Mouse (Mus musculus) neural tube, embryonic 14.5 days (tissue): ENCODE measurements around the gene Ecel1. TPM values are rescaled to one million over a fixed set of nuclear protein-coding genes. Genes with fewer than 3 reads are reported as not detected.
A peak's percentile ranks its signal among the peaks of the same experiment; 100 is the strongest.

Experiments
- ATAC-seq: fragments of 200-750 bp; cut with Nextera tagmentation; 2 replicates; pipeline ENCODE4 v1.8.0; 2017; ENCODE audit warnings: low read depth, mild to moderate bottlenecking, moderate TSS enrichment, moderate library complexity
- H3K27ac ChIP-seq: fragments of 300-500 bp; sonication (generic); 2 replicates; pipeline ENCODE4 v1.5.1; 2014; ENCODE audit warnings: low read depth, mild to moderate bottlenecking, control low read depth, low read length, moderate library complexity, mixed read lengths
- H3K27me3 ChIP-seq: fragments of 300-500 bp; sonication (generic); 2 replicates; pipeline ENCODE4 v1.6.1; 2014; ENCODE audit warnings: low read length; ENCODE audit not compliant: control insufficient read depth, insufficient read depth
- H3K36me3 ChIP-seq: fragments of 300-500 bp; sonication (generic); 2 replicates; pipeline ENCODE4 v1.6.1; 2014; ENCODE audit warnings: low read length, mixed read lengths; ENCODE audit not compliant: control insufficient read depth, insufficient read depth
- H3K4me1 ChIP-seq: fragments of 300-500 bp; sonication (generic); 2 replicates; pipeline ENCODE4 v1.6.1; 2014; ENCODE audit warnings: low read length; ENCODE audit not compliant: control insufficient read depth, insufficient read depth
- H3K4me2 ChIP-seq: fragments of 300-500 bp; sonication (generic); 2 replicates; pipeline ENCODE4 v1.6.1; 2014; ENCODE audit warnings: mild to moderate bottlenecking, low read depth, low read length, control low read depth
- H3K4me3 ChIP-seq: fragments of 300-500 bp; sonication (generic); 2 replicates; pipeline ENCODE4 v1.5.1; 2014; ENCODE audit warnings: low read depth, low read length, control low read depth, mixed read lengths
- H3K9ac ChIP-seq: fragments of 300-500 bp; sonication (generic); replicated peaks from 2 replicates; pipeline ENCODE4 v1.6.1; 2014; ENCODE audit warnings: low read depth, mild to moderate bottlenecking, control low read depth, low read length, mixed read lengths
- H3K9me3 ChIP-seq: fragments of 300-500 bp; sonication (generic); 2 replicates; pipeline ENCODE4 v1.6.1; 2016; ENCODE audit warnings: low read length; ENCODE audit not compliant: control insufficient read depth
- WGBS: fragments of 180-500 bp; shearing (Covaris S2); extraction: QIAGEN DNeasy Blood & Tissue Kit; methylation state at CpG from one replicate; pipeline ENCODE4 v1.1.7; 2014; 5-methylcytosine and 5-hydroxymethylcytosine counted together
- polyA plus RNA-seq: library from polyadenylated mRNA; unstranded; fragments of >200 nt; fragmentation: Nextera tagmentation; extraction: Ambion mirVana; gene quantifications from 2 replicates; pipeline ENCODE4 v1.2.1, GENCODE M21; 2014

Gene Ecel1
- polyA plus RNA-seq, 1 experiment from 2014 or later = 60.2 TPM

- Histone ChIP-seq H3K9me3 (no peaks in the 10 kb centered on the region), H3K27me3 (peaks cover 2% of the 10 kb centered on the region), H3K9ac (no peak within 1 kb of the TSS), H3K36me3 (no peaks in the 10 kb centered on the region), H3K4me2 (no peak within 1 kb of the TSS), H3K4me3 (no peak within 1 kb of the TSS), H3K4me1 (peaks cover 4% of the 10 kb centered on the region; the same call in 1 of the 2 replicates), H3K27ac (no peak within 1 kb of the TSS)
- no peak for ATAC-seq
- WGBS = 27% methylated on average over 4 of the region's 4 CpGs
Measured at GRCm38 (mm10) chr1:87190429-87190828, 34.1 kb upstream of the Ecel1 start, which contains the start of gene Chrnd. Gene Chrnd (plus strand): TSS chr1:87190607.

DNA sequence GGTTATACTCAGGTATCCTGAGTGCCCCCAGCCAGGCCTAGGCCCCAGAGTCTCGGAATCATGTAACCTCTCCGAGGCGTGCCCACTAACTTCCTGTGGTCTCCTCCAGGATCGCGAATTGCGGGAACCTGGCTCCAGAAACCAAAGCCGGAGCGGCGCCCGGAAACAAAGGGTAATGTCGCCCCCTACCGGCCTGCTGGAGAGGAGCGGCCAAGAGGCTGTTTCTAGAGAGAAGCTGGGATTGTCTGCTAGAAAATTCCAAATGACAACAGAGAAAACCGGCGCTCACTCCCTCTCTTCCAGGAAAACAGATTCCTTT, 30.7 kb upstream of the Ecel1 start:
- H3K27me3 ChIP-seq = peaks cover 8% of the 10 kb centered on the region
- WGBS = under 1% methylated on average over 15 of the region's 15 CpGs

DNA sequence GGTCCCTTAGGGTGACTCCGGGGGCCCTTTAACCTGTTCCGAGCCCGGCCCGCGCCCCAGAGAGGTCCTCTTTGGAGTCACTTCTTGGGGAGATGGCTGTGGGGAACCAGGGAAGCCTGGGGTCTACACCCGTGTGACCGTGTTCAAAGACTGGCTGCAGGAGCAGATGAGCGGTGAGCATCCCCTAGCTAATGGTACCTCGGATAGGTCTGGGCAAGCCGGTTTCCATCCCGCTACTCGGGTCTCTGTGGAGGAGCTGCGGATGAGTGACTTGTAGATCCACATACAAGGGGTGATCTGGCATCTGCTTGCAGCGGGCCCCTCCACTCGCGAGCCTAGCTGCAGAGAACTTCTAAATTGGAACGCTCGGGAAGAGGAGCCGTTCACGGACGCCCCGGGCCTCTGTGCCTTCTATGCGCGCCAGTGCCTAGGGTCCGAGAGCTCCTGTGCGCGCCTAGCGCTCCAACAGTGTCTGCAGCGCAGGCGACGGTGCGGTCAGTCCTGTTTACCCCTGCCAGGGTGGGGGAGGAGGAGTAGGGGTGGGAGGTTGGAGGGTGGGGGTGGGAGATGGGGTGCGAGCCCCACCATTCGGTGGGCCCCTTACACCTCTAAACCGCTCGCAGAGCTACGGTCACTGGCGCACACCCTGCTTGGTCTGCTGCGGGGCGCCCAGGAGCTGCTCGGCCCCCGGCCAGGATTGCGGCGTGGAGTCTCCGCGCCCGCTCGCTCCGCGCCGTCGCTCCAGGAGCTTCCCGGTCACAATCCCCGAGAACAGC, 30.1 kb upstream of the Ecel1 start:
- Histone ChIP-seq H3K4me3 (peak overlapping the region; percentile 43), H3K36me3 (no peaks in the 10 kb centered on the region), H3K27ac (no peak overlapping the region), H3K4me2 (peak overlapping the region; percentile 88), H3K9ac (peak overlapping the region; percentile 52), H3K4me1 (peaks cover 4% of the 10 kb centered on the region; the same call in 1 of the 2 replicates), H3K27me3 (peaks cover 8% of the 10 kb centered on the region), H3K9me3 (no peaks in the 10 kb centered on the region)
- 2% methylated on average over 54 of the region's 54 CpGs for WGBS
- ATAC-seq = peak; percentile 61

More for the DNA sequence above, 30.7 kb upstream of the Ecel1 start:
- peaks cover 4% of the 10 kb centered on the region; the same call in 1 of the 2 replicates for H3K4me1 ChIP-seq
- peak; percentile 53 for ATAC-seq
- peak overlapping the region; percentile 43 for H3K4me3 ChIP-seq
- H3K9ac ChIP-seq = peak overlapping the region; percentile 52
- no peak overlapping the region for H3K27ac ChIP-seq
- H3K4me2 ChIP-seq = peak overlapping the region; percentile 88
- H3K36me3 ChIP-seq = no peaks in the 10 kb centered on the region
- H3K9me3 ChIP-seq = no peaks in the 10 kb centered on the region

GRCm38 (mm10) chr1:87185526-87185925, 29.2 kb upstream of the Ecel1 start:
- H3K27ac ChIP-seq = no peak overlapping the region
- H3K9ac ChIP-seq = no peak overlapping the region
- H3K4me3 ChIP-seq = no peak overlapping the region
- no peak overlapping the region for H3K4me2 ChIP-seq
- peaks cover 8% of the 10 kb centered on the region for H3K27me3 ChIP-seq
- H3K9me3 ChIP-seq = no peaks in the 10 kb centered on the region
- no peak for ATAC-seq
- H3K4me1 ChIP-seq = peaks cover 4% of the 10 kb centered on the region; the same call in 1 of the 2 replicates
- WGBS = 8% methylated on average over 13 of the region's 13 CpGs
- H3K36me3 ChIP-seq = no peaks in the 10 kb centered on the region

DNA sequence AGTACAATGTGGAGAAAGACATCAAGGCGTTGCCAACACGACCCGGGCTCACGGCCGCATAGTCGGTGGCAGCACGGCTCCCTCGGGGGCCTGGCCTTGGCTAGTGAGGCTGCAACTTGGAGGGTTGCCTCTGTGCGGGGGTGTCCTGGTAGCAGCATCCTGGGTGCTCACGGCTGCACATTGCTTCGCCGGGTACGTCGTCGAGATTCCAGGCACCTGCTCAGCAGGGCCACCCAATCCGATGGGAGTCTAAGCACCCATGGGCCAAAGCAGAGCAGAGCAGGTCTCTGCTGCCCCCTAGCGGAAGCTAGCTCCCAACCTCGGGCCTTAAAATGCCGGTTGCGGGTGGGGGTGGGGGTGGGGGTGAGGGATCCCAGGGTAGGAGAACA, 28.4 kb upstream of the Ecel1 start:
- peak; percentile 28; the same call in 1 of the 2 replicates for ATAC-seq
- no peaks in the 10 kb centered on the region for H3K9me3 ChIP-seq
- no peak overlapping the region for H3K4me3 ChIP-seq
- peaks cover 8% of the 10 kb centered on the region for H3K27me3 ChIP-seq
- 2% methylated on average over 20 of the region's 20 CpGs for WGBS
- H3K4me1 ChIP-seq = peaks cover 4% of the 10 kb centered on the region; the same call in 1 of the 2 replicates
- H3K4me2 ChIP-seq = 0 out of 2 replicates have a peak overlapping the region, but pooled peaks have one; percentile 14
- H3K9ac ChIP-seq = no peak overlapping the region
- H3K27ac ChIP-seq = no peak overlapping the region
- H3K36me3 ChIP-seq = no peaks in the 10 kb centered on the region

- Histone ChIP-seq H3K27ac (no peak overlapping the region), H3K4me2 (0 out of 2 replicates have a peak overlapping the region, but pooled peaks have one; percentile 14), H3K4me1 (peaks cover 4% of the 10 kb centered on the region; the same call in 1 of the 2 replicates), H3K9ac (no peak overlapping the region), H3K9me3 (no peaks in the 10 kb centered on the region), H3K27me3 (peaks cover 8% of the 10 kb centered on the region), H3K36me3 (no peaks in the 10 kb centered on the region), H3K4me3 (no peak overlapping the region)
- WGBS = 29% methylated on average over 15 of the region's 15 CpGs
- no peak for ATAC-seq
Measured at GRCm38 (mm10) chr1:87183998-87184750, 27.9 kb upstream of the Ecel1 start.

GRCm38 (mm10) chr1:87183013-87183412, 26.7 kb upstream of the Ecel1 start, which contains the start of gene Prss56:
Gene Prss56 (plus strand): TSS chr1:87183313.
- WGBS = 26% methylated on average over 9 of the region's 9 CpGs
- ATAC-seq = no peak
- Histone ChIP-seq H3K36me3 (no peaks in the 10 kb centered on the region), H3K4me2 (no peak within 1 kb of the TSS), H3K27ac (no peak within 1 kb of the TSS), H3K27me3 (peaks cover 8% of the 10 kb centered on the region), H3K9ac (no peak within 1 kb of the TSS), H3K4me1 (peaks cover 4% of the 10 kb centered on the region; the same call in 1 of the 2 replicates), H3K9me3 (no peaks in the 10 kb centered on the region), H3K4me3 (no peak within 1 kb of the TSS)

GRCm38 (mm10) chr1:87180896-87181295, 24.6 kb upstream of the Ecel1 start:
- no peak overlapping the region for H3K27ac ChIP-seq
- no peak overlapping the region for H3K9ac ChIP-seq
- no peaks in the 10 kb centered on the region for H3K36me3 ChIP-seq
- H3K4me1 ChIP-seq = peaks cover 5% of the 10 kb centered on the region
- peaks cover 8% of the 10 kb centered on the region for H3K27me3 ChIP-seq
- H3K9me3 ChIP-seq = no peaks in the 10 kb centered on the region
- no peak overlapping the region for H3K4me3 ChIP-seq
- 64% methylated on average over 5 of the region's 5 CpGs for WGBS
- no peak overlapping the region for H3K4me2 ChIP-seq
- ATAC-seq = no peak

DNA sequence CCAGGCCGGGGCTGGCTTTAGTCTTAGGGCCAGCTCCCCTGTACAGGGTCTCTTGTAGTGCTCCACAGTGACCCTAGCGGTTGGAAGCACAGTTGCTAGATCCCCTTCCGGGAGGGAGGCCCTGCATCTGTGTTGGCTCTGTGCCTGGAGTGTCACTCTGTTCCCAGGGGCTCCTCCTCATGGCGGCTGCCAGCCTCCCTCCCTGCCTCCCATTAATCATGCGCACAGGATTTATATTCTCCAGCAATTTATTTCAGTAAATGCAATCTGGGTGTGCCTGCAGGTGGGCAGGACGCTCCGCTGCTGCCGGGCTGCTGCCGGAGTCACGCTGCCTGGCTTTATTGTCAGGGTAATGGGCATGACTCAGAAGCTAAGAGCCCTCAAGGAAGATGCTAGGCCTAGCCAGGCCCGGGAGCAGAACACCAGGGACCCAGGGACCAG, 19.6 kb upstream of the Ecel1 start:
- ATAC-seq = peak; percentile 89
- no peaks in the 10 kb centered on the region for H3K27me3 ChIP-seq
- no peaks in the 10 kb centered on the region for H3K36me3 ChIP-seq
- H3K27ac ChIP-seq = peak overlapping the region; percentile 52
- no peaks in the 10 kb centered on the region for H3K9me3 ChIP-seq
- H3K4me1 ChIP-seq = peaks cover 17% of the 10 kb centered on the region
- H3K4me3 ChIP-seq = no peak overlapping the region
- H3K4me2 ChIP-seq = no peak overlapping the region
- no peak overlapping the region for H3K9ac ChIP-seq
- 2% methylated on average over 11 of the region's 11 CpGs for WGBS
